Mouse (Mus musculus) erythroblast, embryonic 14.5 days (primary cell): ENCODE data around the gene Tpcn1.

Source experiments
- GATA1 ChIP-seq: IDR thresholded peaks from 2 replicates; pipeline ENCODE4 v1.6.1; 2012; ENCODE audit warnings: low read length, inconsistent platforms, mixed read lengths
- TAL1 ChIP-seq: IDR thresholded peaks from 3 replicates; pipeline ENCODE4 v1.6.1; 2012; ENCODE audit warnings: low read length, inconsistent platforms, mixed read lengths

GRCm38 (mm10) chr5:120587940-120588568, 419 bp downstream of the Tpcn1 start:
- TF ChIP-seq TAL1 (no peak), GATA1 (no peak)
